In the genomic region with DNA sequence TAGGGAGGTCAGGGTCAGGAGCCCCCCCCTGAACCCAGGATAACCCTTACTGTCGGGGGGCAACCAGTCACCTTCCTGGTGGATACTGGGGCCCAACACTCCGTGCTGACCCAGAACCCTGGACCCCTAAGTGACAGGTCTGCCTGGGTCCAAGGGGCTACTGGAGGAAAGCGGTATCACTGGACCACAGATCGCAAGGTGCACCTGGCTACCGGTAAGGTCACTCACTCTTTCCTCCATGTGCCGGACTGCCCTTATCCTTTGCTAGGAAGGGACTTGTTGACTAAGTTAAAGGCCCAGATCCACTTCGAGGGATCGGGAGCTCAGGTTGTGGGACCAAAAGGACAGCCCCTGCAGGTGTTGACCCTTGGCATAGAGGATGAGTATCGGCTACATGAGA, we compare ENCODE assay signal across 29 mouse cellular contexts. TPM values are rescaled to one million over a fixed set of nuclear protein-coding genes. Genes with fewer than 3 reads are reported as not detected.
"Had no signal": no experiment of that assay in that cellular context is flagged by ENCODE, and none has a peak within 500 bp of the region (broad histone marks: within the 10 kb centered on the region; RNA-seq: fewer than 3 reads in every experiment).

No protein-coding gene starts in this region.

RNA-seq across cellular contexts. Expression of gene Fcrla, which starts 16.8 kb away (rescaled TPM):
- total RNA-seq: left cerebral cortex, postnatal 10 days; left cerebral cortex, postnatal 14 days; left cerebral cortex, postnatal 25 days; left cerebral cortex, postnatal 36 days; left cerebral cortex, postnatal 4 days; megakaryocyte progenitor cell, adult 5-6 weeks; midbrain, postnatal 0 days had no signal
- polyA plus RNA-seq: limb, embryonic 10.5 days; limb, embryonic 11.5 days; limb, embryonic 12.5 days; limb, embryonic 13.5 days; lung, embryonic 14.5 days; lung, embryonic 16.5 days; midbrain, embryonic 10.5 days; midbrain, embryonic 11.5 days; midbrain, embryonic 12.5 days; midbrain, embryonic 13.5 days; midbrain, embryonic 14.5 days; midbrain, embryonic 15.5 days; midbrain, embryonic 16.5 days; midbrain, postnatal 0 days; myocyte; neural tube, embryonic 11.5 days; neural tube, embryonic 12.5 days had no signal

RNA-seq across cellular contexts. Expression of gene Fcrlb, which starts 31.4 kb away (rescaled TPM):
- total RNA-seq: left cerebral cortex, postnatal 4 days; megakaryocyte progenitor cell, adult 5-6 weeks; megakaryocyte, adult 5-6 weeks; monocyte, adult 5-6 weeks had no signal
- polyA plus RNA-seq: limb, embryonic 10.5 days; limb, embryonic 11.5 days; limb, embryonic 12.5 days; liver, embryonic 11.5 days; liver, embryonic 13.5 days; lung, embryonic 14.5 days; lung, embryonic 15.5 days; lung, embryonic 16.5 days; macrophage; midbrain, embryonic 10.5 days; midbrain, embryonic 11.5 days had no signal

RNA-seq across cellular contexts. Expression of gene Fcgr2b, which starts 32.2 kb away (rescaled TPM):
- polyA plus RNA-seq: midbrain, embryonic 10.5 days; midbrain, embryonic 11.5 days; neural tube, embryonic 11.5 days had no signal

RNA-seq across cellular contexts. Expression of gene Gm26620, which starts 59.3 kb away (rescaled TPM):
- total RNA-seq: megakaryocyte, adult 5-6 weeks; monocyte, adult 5-6 weeks had no signal
- polyA plus RNA-seq: limb, embryonic 11.5 days; liver, embryonic 11.5 days; lung, embryonic 14.5 days; midbrain, embryonic 12.5 days had no signal
